Mouse (Mus musculus) cerebellum, adult 11 months (tissue): Measurements from ENCODE around the gene Chrm2.

Source experiments
- DNase-seq: peaks from one replicate; pipeline ENCODE4 v3.0.0; 2022

The Chrm2 gene

GRCm38 (mm10) chr6:36523599-36523998 is 135.7 kb downstream of the Chrm2 start:
- DNase-seq: no peak

GRCm38 (mm10) chr6:36528509-36528908 is 140.6 kb downstream of the Chrm2 start:
- DNase-seq: no peak

GRCm38 (mm10) chr6:36541247-36541646 is 153.4 kb downstream of the Chrm2 start:
- no peak for DNase-seq

GRCm38 (mm10) chr6:36566886-36567285 is 179.0 kb downstream of the Chrm2 start:
- no peak for DNase-seq
